ENCODE assay signal across 9 mouse cellular contexts in genomic region chr11:116221931-116222739, GRCm38 (mm10). TPM values are rescaled to one million over a fixed set of nuclear protein-coding genes. Genes with fewer than 3 reads are reported as not detected.
DNase-seq lines count a peak whose midpoint lies in the region; ATAC-seq and TF ChIP-seq lines count a peak whose summit lies in the region.
"Had no signal": no experiment of that assay in that cellular context is flagged by ENCODE, and none has a peak within 500 bp of the region (broad histone marks: within the 10 kb centered on the region; RNA-seq: fewer than 3 reads in every experiment).

No protein-coding gene starts in this region.

- ATAC-seq in heart, embryonic 12.5 days (ENCODE audit: insufficient number of reproducible peaks, low FRiP score): no peak
- ATAC-seq in liver, embryonic 11.5 days (replicated peaks; ENCODE audit: low FRiP score): no peak

- 46% methylated on average over 53 of the region's 53 CpGs for WGBS in kidney, adult 2 months
- 6% methylated on average over 53 of the region's 53 CpGs for WGBS in heart, embryonic 12.5 days
- 9% methylated on average over 53 of the region's 53 CpGs for WGBS in liver, embryonic 11.5 days
- 59% methylated on average over 53 of the region's 53 CpGs for WGBS in small intestine, adult 2 months

- peak overlapping the region; percentile 28; the same call in 1 of the 2 replicates for H3K4me3 ChIP-seq in kidney, adult 2 months (ENCODE audit: insufficient read depth, low read depth, low read length)
- H3K4me3 ChIP-seq in heart, embryonic 12.5 days: peak overlapping the region; percentile 46
- peak overlapping the region; percentile 31 for H3K4me3 ChIP-seq in liver, embryonic 11.5 days (ENCODE audit: low read depth, low read length)
- H3K4me3 ChIP-seq in small intestine, adult 2 months (ENCODE audit: low read depth, low read length): peak overlapping the region; percentile 35

- H3K4me2 ChIP-seq in heart, embryonic 12.5 days: peak overlapping the region; percentile 82
- H3K4me2 ChIP-seq in liver, embryonic 11.5 days: peak overlapping the region; percentile 61

- peaks cover 13% of the 10 kb centered on the region for H3K9me3 ChIP-seq in heart, embryonic 12.5 days (replicated peaks)
- H3K9me3 ChIP-seq in liver, embryonic 11.5 days (ENCODE audit: control insufficient read depth, low read length): no peaks in the 10 kb centered on the region

- H3K36me3 ChIP-seq in kidney, adult 2 months (ENCODE audit: control insufficient read depth, insufficient read depth, low read length): no peaks in the 10 kb centered on the region
- H3K36me3 ChIP-seq in heart, embryonic 12.5 days: no peaks in the 10 kb centered on the region
- no peaks in the 10 kb centered on the region for H3K36me3 ChIP-seq in liver, embryonic 11.5 days (ENCODE audit: control insufficient read depth, insufficient read depth, low read length)
- H3K36me3 ChIP-seq in small intestine, adult 2 months (ENCODE audit: control insufficient read depth, insufficient read depth, low read length): peaks cover 32% of the 10 kb centered on the region
- H3K36me3 ChIP-seq: G1E had no signal

- no peaks in the 10 kb centered on the region for H3K27me3 ChIP-seq in kidney, adult 2 months (replicated peaks; ENCODE audit: control insufficient read depth, insufficient read depth, low read length)
- peaks cover 53% of the 10 kb centered on the region for H3K27me3 ChIP-seq in heart, embryonic 12.5 days (replicated peaks)
- peaks cover 47% of the 10 kb centered on the region for H3K27me3 ChIP-seq in liver, embryonic 11.5 days (replicated peaks; ENCODE audit: control insufficient read depth, insufficient read depth, low read length)
- no peaks in the 10 kb centered on the region for H3K27me3 ChIP-seq in small intestine, adult 2 months (ENCODE audit: control insufficient read depth, insufficient read depth, low read length)

- H3K27ac ChIP-seq in kidney, adult 2 months (ENCODE audit: insufficient read depth, low read depth, low read length): no peak overlapping the region
- no peak overlapping the region for H3K27ac ChIP-seq in heart, embryonic 12.5 days (ENCODE audit: poor library complexity, severe bottlenecking)
- no peak overlapping the region for H3K27ac ChIP-seq in liver, embryonic 11.5 days (ENCODE audit: low read depth, low read length)
- no peak overlapping the region for H3K27ac ChIP-seq in small intestine, adult 2 months (ENCODE audit: insufficient read depth, low read depth, low read length)

- H3K9ac ChIP-seq in heart, embryonic 12.5 days: peak overlapping the region; percentile 65
- 0 out of 2 replicates have a peak overlapping the region, but pooled peaks have one; percentile 18 for H3K9ac ChIP-seq in liver, embryonic 11.5 days (ENCODE audit: low read depth, low read length)

- intact Hi-C loops in left cerebral cortex, postnatal 4 days (cut with DNase I): no loop called here

- no peak for TF ChIP-seq CTCF in kidney, adult 2 months (conservative IDR thresholded peaks at IDR 0.05; ENCODE audit: insufficient read depth, insufficient read length, low read depth, low read length)
- no peak for TF ChIP-seq CTCF in small intestine, adult 2 months (IDR thresholded peaks at IDR 0.05; ENCODE audit: extremely low read depth, insufficient read length, insufficient replicate concordance, low read depth, low read length)

- TF ChIP-seq POLR2A in kidney, adult 2 months (IDR thresholded peaks at IDR 0.05; ENCODE audit: low read depth, low read length): no peak
- TF ChIP-seq POLR2A in small intestine, adult 2 months (IDR thresholded peaks at IDR 0.05; ENCODE audit: low read depth, low read length): no peak

- peaks cover 21% of the 10 kb centered on the region for H3K4me1 ChIP-seq in kidney, adult 2 months (ENCODE audit: control insufficient read depth, insufficient read depth, low read length)
- H3K4me1 ChIP-seq in heart, embryonic 12.5 days (replicated peaks): peaks cover 29% of the 10 kb centered on the region
- peaks cover 22% of the 10 kb centered on the region for H3K4me1 ChIP-seq in liver, embryonic 11.5 days (replicated peaks; ENCODE audit: control insufficient read depth, insufficient read depth, low read length)
- H3K4me1 ChIP-seq in small intestine, adult 2 months (ENCODE audit: control insufficient read depth, insufficient read depth, insufficient read length, low read length): peaks cover 21% of the 10 kb centered on the region

- DNase-seq in kidney, adult 2 months: no peak
- no peak for DNase-seq in kidney, adult 8-10 months
- peak; percentile 43 for DNase-seq in brain, adult 2 months (ENCODE audit: low read depth, low spot score)
- DNase-seq in liver, embryonic 11.5 days (ENCODE audit: low spot score): no peak
- DNase-seq in left cerebral cortex, postnatal 4 days: no peak
- no peak for DNase-seq in layer of hippocampus, postnatal 36 days

RNA-seq across cellular contexts. Expression of gene Evpl, which starts 15.7 kb away (rescaled TPM):
- polyA plus RNA-seq in kidney, adult 2 months (2012; rRNA removed): 6.8 and 7.1 TPM in 2 replicates
- 0.53 and 0.84 TPM in 2 replicates for polyA plus RNA-seq in heart, embryonic 12.5 days (2016; fragmentation: Nextera tagmentation; extraction: Ambion mirVana)
- polyA plus RNA-seq in liver, embryonic 11.5 days (2014; fragmentation: Nextera tagmentation; extraction: Ambion mirVana): 0.56 TPM in 2 replicates
- polyA plus RNA-seq in small intestine, adult 2 months (2012; rRNA removed): 6.3 and 12.1 TPM in 2 replicates
- total RNA-seq in left cerebral cortex, postnatal 4 days (2021): under 1 TPM; 0.66 to 0.85 TPM
- total RNA-seq in layer of hippocampus, postnatal 36 days (2021): under 1 TPM; 0.25 to 0.85 TPM

RNA-seq across cellular contexts. Expression of gene Acox1, which starts 23.3 kb away (rescaled TPM):
- 251 and 265 TPM in 2 replicates for polyA plus RNA-seq in kidney, adult 2 months (2012; rRNA removed)
- 36.1 and 38.3 TPM in 2 replicates for polyA plus RNA-seq in heart, embryonic 12.5 days (2016; fragmentation: Nextera tagmentation; extraction: Ambion mirVana)
- polyA plus RNA-seq in liver, embryonic 11.5 days (2014; fragmentation: Nextera tagmentation; extraction: Ambion mirVana): 22.7 and 23.6 TPM in 2 replicates
- polyA plus RNA-seq in small intestine, adult 2 months (2012; rRNA removed): 71.1 and 112 TPM in 2 replicates
- total RNA-seq in left cerebral cortex, postnatal 4 days (2021): 10 to 100 TPM; 96.3 to 98.3 TPM
- 100 to 1,000 TPM; 119 to 126 TPM for total RNA-seq in layer of hippocampus, postnatal 36 days (2021)

RNA-seq across cellular contexts. Expression of gene Ten1, which starts 23.5 kb away (rescaled TPM):
- 20.1 and 21.0 TPM in 2 replicates for polyA plus RNA-seq in kidney, adult 2 months (2012; rRNA removed)
- polyA plus RNA-seq in heart, embryonic 12.5 days (2016; fragmentation: Nextera tagmentation; extraction: Ambion mirVana): 74.9 and 75.5 TPM in 2 replicates
- 62.3 and 63.8 TPM in 2 replicates for polyA plus RNA-seq in liver, embryonic 11.5 days (2014; fragmentation: Nextera tagmentation; extraction: Ambion mirVana)
- polyA plus RNA-seq in small intestine, adult 2 months (2012; rRNA removed): 15.8 and 27.7 TPM in 2 replicates
- total RNA-seq in left cerebral cortex, postnatal 4 days (2021): 10 to 100 TPM; 39.5 to 39.9 TPM
- 10 to 100 TPM; 36.1 to 45.4 TPM for total RNA-seq in layer of hippocampus, postnatal 36 days (2021)

RNA-seq across cellular contexts. Expression of gene Srp68, which starts 51.9 kb away (rescaled TPM):
- polyA plus RNA-seq in kidney, adult 2 months (2012; rRNA removed): 53.7 and 53.8 TPM in 2 replicates
- polyA plus RNA-seq in heart, embryonic 12.5 days (2016; fragmentation: Nextera tagmentation; extraction: Ambion mirVana): 73.9 and 74.8 TPM in 2 replicates
- 88.4 and 89.4 TPM in 2 replicates for polyA plus RNA-seq in liver, embryonic 11.5 days (2014; fragmentation: Nextera tagmentation; extraction: Ambion mirVana)
- 21.2 and 39.0 TPM in 2 replicates for polyA plus RNA-seq in small intestine, adult 2 months (2012; rRNA removed)
- 10 to 100 TPM; 53.2 to 57.1 TPM for total RNA-seq in left cerebral cortex, postnatal 4 days (2021)
- 10 to 100 TPM; 60.7 to 66.0 TPM for total RNA-seq in layer of hippocampus, postnatal 36 days (2021)

RNA-seq across cellular contexts. Expression of gene Fbf1, which starts 54.2 kb away (rescaled TPM):
- polyA plus RNA-seq in kidney, adult 2 months (2012; rRNA removed): 24.0 TPM in 2 replicates
- polyA plus RNA-seq in heart, embryonic 12.5 days (2016; fragmentation: Nextera tagmentation; extraction: Ambion mirVana): 37.2 and 37.5 TPM in 2 replicates
- 20.1 and 23.3 TPM in 2 replicates for polyA plus RNA-seq in liver, embryonic 11.5 days (2014; fragmentation: Nextera tagmentation; extraction: Ambion mirVana)
- 5.0 and 6.5 TPM in 2 replicates for polyA plus RNA-seq in small intestine, adult 2 months (2012; rRNA removed)
- 100 to 1,000 TPM; 126 to 130 TPM for total RNA-seq in left cerebral cortex, postnatal 4 days (2021)
- total RNA-seq in layer of hippocampus, postnatal 36 days (2021): 10 to 100 TPM; 80.9 to 95.6 TPM
